Mouse (Mus musculus) 3134 (cell line): ENCODE data around the gene Hspa4l.
A peak's percentile ranks its signal among the peaks of the same experiment; 100 is the strongest.

Experiments used
- DNase-seq: peaks from one replicate; pipeline ENCODE4 v3.0.0-alpha.2; 2011; ENCODE audit warnings: low spot score; ENCODE audit not compliant: insufficient read length; ENCODE audit errors: extremely low read depth

Gene Hspa4l

DNA sequence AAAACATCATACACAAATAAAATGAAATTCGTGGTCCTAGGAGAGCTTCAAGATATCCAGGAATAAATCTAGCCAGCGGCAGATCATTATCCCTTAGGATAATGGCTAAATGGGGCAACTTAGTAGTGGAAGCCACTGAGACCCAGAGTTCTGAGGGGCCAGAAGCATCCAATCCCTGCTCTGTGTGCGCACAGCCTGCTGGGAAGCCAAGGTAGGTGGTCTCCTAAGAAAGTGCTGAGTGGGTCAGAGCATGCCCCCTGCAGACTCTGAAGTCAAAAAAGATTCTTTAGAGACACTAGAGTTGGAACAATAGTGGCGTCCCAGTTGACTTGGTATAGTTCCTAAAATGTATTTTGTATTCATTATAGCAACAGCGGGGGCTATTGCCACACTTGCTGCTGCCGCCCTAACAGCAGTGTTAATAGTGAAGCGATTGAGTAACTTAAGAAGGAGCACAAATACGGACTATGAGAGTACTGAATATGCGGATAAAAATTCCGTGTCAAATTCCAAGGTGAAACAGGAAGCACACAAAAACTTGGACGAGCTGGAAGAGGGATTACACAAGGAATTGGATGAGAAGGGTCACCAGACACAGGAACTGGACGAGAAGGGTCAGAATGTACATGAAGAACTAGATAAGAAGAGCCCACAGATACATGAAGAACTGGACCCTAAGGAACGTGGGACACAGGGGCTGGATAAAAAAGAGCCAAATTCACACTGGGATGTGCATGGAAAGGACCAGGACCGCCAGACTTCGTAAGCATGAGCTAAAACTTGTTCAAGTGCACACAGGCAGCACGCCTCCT lies at the start of gene Hspa4l:
Gene Hspa4l, plus strand, starts transcription at position 472 of the 812 bp plus-strand sequence.
- DNase-seq: no peak

DNA sequence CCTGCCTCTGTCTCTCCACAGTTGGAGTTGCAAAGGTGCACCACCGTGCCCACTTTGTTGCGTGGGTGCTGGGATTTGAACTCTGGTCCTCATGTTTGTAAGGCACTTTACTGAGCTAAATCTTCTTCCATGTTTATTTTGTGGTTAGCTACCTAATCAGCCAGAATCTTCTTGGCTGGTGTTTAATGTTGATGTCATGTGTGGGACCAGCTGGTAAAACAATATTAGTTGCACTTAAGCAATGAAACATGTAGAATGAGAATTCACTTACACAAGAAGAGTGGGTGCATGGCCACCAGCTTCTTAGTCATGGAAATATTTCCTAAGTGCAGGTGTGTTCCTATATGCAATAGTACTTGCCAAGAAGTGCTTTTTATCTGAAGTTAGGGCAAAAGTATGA lies 49.1 kb upstream of the Hspa4l start:
- no peak for DNase-seq

GRCm38 (mm10) chr3:40698834-40699233 lies 45.5 kb upstream of the Hspa4l start:
- no peak for DNase-seq

DNA sequence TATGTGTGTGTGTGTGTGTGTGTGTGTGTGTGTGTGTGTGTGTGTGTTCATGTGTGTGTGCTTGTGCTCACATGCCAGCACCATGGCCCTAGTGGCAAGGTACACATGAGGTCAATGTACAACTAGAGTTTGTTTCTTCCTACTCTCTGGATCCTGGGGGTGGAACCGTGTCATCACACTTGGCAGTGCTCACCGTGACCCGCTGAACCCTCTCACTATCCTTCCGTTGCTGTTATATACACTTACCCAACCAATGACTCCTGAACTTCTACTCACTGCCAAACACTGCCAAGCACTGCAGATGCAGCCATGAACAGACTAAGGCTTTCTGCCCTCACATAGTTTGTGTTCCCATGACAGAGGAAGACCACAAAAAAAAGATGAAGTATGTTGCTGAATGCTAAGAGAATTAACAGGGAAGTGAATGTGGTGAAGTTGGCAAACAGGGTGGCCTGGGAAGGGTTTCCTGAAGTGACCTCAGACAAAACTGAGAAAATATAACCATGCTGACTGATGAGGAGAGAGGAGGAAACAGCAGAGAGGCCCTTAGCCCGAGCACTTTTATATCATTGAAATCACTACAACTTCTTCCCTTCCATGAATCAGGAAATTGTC lies 39.4 kb upstream of the Hspa4l start:
- no peak for DNase-seq

GRCm38 (mm10) chr3:40708655-40709054 lies 35.6 kb upstream of the Hspa4l start, which contains the start of gene Slc25a31:
TSS of gene Slc25a31 (plus strand) at chr3:40708855.
- peak; percentile 11 for DNase-seq

GRCm38 (mm10) chr3:40716056-40716455 lies 28.2 kb upstream of the Hspa4l start:
- DNase-seq: no peak

DNA sequence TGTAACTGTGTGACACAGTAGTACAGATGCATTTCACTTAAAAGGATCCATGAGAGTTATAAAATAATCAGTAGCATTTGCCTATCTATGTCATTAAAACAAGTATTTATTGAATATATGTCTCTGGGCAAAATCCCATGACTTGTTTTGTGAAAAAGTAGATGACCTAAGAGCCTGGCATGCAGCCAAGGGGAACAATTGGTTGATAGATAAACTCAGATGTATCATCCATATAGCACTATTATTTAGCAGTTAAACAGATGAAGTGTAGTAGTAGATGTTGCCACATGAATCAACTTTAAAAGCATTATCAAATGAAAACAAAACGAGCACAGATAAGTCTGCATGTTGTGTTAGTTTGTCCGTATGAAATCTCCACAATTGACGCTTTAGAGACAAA lies 25.3 kb upstream of the Hspa4l start:
- DNase-seq: no peak

DNA sequence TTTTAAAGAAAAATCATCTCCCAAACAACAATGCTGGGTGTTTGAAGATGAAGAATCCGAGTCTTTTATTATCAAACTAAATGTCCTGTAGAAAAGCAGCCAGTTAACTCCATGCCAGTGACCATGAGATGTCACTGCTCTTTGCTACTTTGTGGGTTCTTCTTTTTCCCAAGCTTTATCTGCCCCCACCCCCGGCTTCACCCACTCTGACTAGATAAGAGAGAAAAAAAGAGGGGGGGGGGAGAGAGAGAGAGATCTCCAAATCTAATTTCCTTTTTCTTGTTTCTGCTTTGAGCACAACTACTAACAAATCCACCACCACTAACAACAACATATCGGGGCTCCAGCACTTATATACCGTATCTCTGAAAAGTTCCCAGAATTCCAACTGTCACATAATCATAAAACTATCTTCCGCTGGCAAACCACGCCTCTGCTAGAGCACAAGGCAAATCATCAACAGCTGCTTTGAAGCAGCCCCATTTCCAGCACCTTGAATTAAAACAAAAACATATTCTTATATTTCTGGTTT lies 5.8 kb upstream of the Hspa4l start:
- no peak for DNase-seq

GRCm38 (mm10) chr3:40744836-40745660 lies 753 bp downstream of the Hspa4l start:
- peak; percentile 94 for DNase-seq

GRCm38 (mm10) chr3:40745661-40746547 lies 1.6 kb downstream of the Hspa4l start:
- DNase-seq: peak; percentile 49

- DNase-seq: no peak
Measured at GRCm38 (mm10) chr3:40760746-40761145, 16.5 kb downstream of the Hspa4l start.

GRCm38 (mm10) chr3:40761312-40761711 lies 17.0 kb downstream of the Hspa4l start:
- peak; percentile 68 for DNase-seq

DNA sequence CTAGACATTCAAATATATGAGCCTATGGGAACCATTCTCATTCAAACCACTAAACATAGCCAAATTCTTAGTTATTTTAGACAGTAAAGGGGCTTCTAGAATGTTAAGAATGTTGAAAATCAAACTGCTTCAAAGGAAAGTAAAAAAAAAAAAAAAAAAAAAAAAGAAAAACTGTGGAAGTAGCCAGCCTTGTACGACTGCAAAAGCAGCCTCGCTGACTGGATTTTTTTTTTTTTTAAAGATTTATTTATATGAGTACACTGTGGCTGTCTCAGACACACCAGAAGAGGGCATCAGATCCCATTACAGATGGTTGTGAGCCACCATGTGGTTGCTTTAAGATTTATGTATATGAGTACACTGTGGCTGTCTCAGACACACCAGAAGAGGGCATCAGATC lies 49.5 kb downstream of the Hspa4l start:
- no peak for DNase-seq

- no peak for DNase-seq
Measured at GRCm38 (mm10) chr3:40798054-40798453, 53.8 kb downstream of the Hspa4l start.

- DNase-seq: peak; percentile 34
Measured at GRCm38 (mm10) chr3:40798500-40798899, 54.2 kb downstream of the Hspa4l start.

DNA sequence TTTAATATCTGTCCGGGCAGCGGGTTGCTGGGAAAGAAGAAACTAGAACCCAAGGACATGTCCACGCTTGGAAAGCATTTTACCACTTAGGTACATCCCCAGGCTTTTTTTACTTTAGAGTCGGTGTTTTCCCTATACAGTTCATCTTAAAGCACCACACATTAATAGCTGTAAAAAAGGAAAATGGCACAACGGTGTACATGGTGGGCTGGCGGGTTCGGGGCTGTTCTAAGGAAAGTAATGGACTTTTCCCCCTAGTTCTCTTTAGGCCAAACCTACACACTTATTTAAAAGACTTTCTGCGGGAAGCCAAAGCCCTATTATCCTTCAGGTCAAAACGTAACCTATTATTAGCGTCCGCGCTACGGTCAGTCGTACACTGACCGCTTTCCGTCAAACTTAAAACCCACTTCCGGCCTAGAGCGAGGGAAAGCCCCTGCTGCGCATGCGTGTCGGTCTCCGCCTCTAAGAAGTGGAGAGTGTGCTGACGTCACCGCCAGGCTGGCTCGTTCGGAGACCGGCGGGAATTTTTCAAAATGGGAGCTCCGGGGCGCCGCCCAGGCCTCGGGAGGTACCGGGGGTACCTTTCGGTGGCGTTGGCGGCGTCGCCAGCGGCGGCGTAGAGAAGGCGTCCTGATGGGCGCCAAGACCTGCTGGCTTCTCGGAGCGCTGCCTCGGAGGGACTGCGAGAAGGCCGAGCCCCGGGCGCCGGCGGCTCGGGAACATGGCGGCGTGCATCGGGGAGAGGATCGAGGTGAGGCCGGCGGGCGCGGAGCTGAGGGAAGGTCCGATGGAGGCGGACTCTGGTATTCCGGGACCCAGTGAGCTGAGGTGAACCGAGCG lies 55.5 kb downstream of the Hspa4l start, which contains the start of gene Plk4:
Gene Plk4, plus strand, starts transcription at position 490 of the 843 bp plus-strand sequence.
- DNase-seq: peak; percentile 89

GRCm38 (mm10) chr3:40800373-40800823 lies 56.1 kb downstream of the Hspa4l start:
- no peak for DNase-seq

DNA sequence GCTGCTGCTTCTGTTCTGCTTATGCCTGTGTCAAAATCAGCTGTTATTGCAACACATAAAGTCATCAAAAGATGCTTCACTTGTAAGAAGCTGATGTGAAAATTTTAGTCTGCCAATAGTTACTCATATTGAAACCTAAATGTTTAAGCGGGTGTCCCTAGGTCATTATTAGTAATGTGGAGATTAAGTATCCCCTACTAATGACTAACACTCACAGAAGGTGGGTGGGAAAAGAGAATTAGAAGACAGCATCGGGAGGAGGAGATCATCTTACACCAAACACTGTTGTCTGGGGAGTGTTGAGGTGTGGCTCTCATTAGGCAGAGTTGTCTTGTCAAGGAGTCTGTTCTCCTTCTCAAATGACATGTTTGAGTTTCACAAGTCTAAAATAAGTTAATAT lies 62.6 kb downstream of the Hspa4l start:
- no peak for DNase-seq

DNA sequence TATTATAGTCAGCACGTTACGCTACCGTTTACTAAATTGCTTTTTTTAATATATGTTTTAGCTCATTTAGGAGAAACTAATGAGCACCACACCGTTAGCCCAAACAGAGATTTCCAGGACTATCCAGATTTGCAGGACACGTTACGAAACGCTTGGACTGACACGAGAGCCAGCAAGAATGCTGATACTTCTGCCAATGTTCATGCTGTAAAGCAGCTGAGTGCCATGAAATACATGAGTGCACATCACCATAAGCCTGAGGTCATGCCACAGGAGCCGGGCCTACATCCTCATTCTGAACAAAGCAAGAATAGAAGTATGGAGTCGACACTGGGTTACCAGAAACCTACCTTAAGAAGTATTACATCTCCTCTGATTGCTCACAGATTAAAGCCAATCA lies 64.4 kb downstream of the Hspa4l start:
- DNase-seq: no peak
